Mouse (Mus musculus): ENCODE data around the gene Manba.

Gene Manba

GRCm38 (mm10) chr3:135610221-135610620 is 124.8 kb downstream of the Manba start:
- TF ChIP-seq GATA4 (IDR thresholded peaks at IDR 0.05; ENCODE audit: insufficient replicate concordance, low read length), result no peak

- TF ChIP-seq GATA4 (IDR thresholded peaks at IDR 0.05; ENCODE audit: insufficient replicate concordance, low read length), result no peak
These were observed 129.0 kb downstream of the Manba start for GRCm38 (mm10) chr3:135614376-135614775.

GRCm38 (mm10) chr3:135616730-135617129 is 131.3 kb downstream of the Manba start:
- TF ChIP-seq GATA4 (IDR thresholded peaks at IDR 0.05; ENCODE audit: insufficient replicate concordance, low read length), result no peak
